Comparison of ENCODE assay signal across 8 mouse cellular contexts in the genomic region with DNA sequence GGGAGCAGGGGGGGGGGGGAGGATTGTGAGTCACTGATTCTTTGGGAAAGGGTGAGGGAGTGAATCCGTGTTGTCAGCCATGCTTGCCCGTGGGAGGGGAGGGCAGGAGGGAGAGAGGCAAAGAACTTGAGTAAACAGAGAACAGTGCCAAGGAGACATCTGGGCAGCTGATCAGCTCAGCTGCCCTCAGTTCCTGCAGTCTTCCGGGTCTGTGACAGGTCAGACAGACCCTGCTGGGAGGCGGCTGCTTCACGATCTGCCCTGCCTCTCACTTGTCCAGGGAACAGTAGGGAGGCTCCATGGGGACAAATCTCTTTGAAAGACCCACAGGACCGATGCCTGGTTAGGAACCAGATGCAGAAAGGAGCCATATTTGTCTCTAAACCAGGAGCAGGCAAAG. TPM values are rescaled to one million over a fixed set of nuclear protein-coding genes. Genes with fewer than 3 reads are reported as not detected.
DNase-seq lines count a peak whose midpoint lies in the region.

No protein-coding gene starts in this region.

- intact Hi-C loops in heart, postnatal 14 days (cut with DNase I): no loop called here

- peak; percentile 25 for DNase-seq in embryo, embryonic 10 days (ENCODE audit: low spot score)
- DNase-seq in embryo, embryonic 10.5 days (ENCODE audit: low spot score): no peak
- peak; percentile 72 for DNase-seq in cerebellum, adult 9-10 months
- DNase-seq in heart, postnatal 14 days: peak; percentile 7 to 28
- peak; percentile 42 to 50 for DNase-seq in kidney, postnatal 36 days
- DNase-seq in retina, postnatal 1 day: peak; percentile 68
- no peak for DNase-seq in frontal cortex, postnatal 14 days (ENCODE audit: low spot score in 2 of 2)
- DNase-seq in thymus, postnatal 36 days: no peak

RNA-seq across cellular contexts. Expression of gene Odc1, which starts 31.4 kb away (rescaled TPM):
- 10 to 100 TPM; 50.6 to 59.0 TPM for total RNA-seq in heart, postnatal 14 days (2021)

Comparison
In these comparisons a context has a peak if more than half of its experiments do, and no peak if none do; other contexts are left out.
1. DNase-seq: peak in embryo, embryonic 10 days (single experiment), cerebellum, adult 9-10 months (single experiment), heart, postnatal 14 days (2 of 2), kidney, postnatal 36 days (2 of 2) and retina, postnatal 1 day (single experiment); none in embryo, embryonic 10.5 days (single experiment), frontal cortex, postnatal 14 days (0 of 2) and thymus, postnatal 36 days (0 of 2).